Mouse (Mus musculus): ENCODE data around the gene Aff4.
A peak's percentile ranks its signal among the peaks of the same experiment; 100 is the strongest.
"Not testable (repeated sequence)": the region's sequence is repeated elsewhere in the genome, so short reads cannot be mapped to it uniquely, and the experiment has no call there.

Aff4 gene

GRCm38 (mm10) chr11:53337684-53338083 is 12.9 kb upstream of the Aff4 start:
- DNase-seq (ENCODE audit: low read depth, low spot score) = peak; percentile 51

- DNase-seq (ENCODE audit: low read depth, low spot score) = not testable (repeated sequence)
These were observed 9.6 kb upstream of the Aff4 start for GRCm38 (mm10) chr11:53341019-53341418.

GRCm38 (mm10) chr11:53342711-53343110 is 7.9 kb upstream of the Aff4 start:
- DNase-seq (ENCODE audit: low read depth, low spot score) = no peak

DNA sequence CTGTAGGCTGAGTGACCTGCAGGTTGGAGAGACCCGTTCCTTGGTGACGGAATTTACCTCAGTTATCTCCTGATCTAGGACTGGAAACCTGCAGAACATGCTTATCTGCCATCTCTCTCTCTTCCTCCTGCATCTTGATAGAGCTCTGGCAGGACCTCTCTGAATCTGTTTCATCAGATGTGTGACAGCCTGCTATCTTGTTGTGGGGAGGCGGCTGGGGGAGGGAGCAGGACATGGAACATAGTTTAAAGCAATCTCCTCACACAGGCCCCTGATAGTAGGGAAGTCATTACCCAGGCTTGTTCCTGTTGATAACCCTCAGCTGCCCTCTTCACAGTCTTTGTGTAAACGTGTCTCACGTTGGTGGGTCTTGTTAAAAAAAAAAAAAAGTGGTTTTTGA is 5.3 kb upstream of the Aff4 start:
- DNase-seq (ENCODE audit: low read depth, low spot score) = no peak

- no peak for DNase-seq (ENCODE audit: low read depth, low spot score)
These were observed 4.9 kb upstream of the Aff4 start for GRCm38 (mm10) chr11:53345738-53346137.

- DNase-seq (ENCODE audit: low read depth, low spot score) = peak; percentile 67
These were observed 750 bp downstream of the Aff4 start for GRCm38 (mm10) chr11:53351224-53351942.

DNA sequence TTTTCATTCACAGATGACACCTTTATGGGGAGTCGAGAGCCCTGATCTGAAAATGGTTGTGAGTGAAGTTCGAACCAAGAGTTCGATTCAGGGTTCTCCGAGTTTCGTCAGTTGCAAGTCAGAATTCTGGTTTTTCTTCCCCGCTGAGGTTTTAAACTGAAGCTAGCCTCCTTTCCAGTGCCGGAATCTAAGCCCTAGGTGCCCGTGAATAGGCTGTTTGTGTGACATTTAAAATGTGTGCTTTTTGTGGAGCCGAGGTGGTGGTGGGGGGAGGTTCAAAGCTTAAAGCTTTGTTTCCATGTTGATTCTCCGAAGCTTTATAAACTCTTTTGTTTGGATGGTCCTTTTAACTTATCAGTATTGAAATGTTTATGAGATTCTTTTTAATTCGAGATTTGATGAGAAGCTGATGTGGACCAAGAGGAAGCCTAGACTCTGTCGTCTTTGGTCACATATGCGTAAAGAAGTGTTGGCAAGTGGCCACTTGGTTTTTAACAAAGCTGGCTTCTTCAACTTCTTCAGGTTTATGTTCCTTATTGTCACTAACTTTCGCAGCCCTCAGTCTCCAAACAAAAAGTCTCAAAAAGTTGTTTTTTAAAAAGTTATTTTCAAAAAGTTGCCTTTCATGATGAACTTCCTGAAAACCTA is 1.4 kb downstream of the Aff4 start:
- DNase-seq (ENCODE audit: low read depth, low spot score) = no peak

DNA sequence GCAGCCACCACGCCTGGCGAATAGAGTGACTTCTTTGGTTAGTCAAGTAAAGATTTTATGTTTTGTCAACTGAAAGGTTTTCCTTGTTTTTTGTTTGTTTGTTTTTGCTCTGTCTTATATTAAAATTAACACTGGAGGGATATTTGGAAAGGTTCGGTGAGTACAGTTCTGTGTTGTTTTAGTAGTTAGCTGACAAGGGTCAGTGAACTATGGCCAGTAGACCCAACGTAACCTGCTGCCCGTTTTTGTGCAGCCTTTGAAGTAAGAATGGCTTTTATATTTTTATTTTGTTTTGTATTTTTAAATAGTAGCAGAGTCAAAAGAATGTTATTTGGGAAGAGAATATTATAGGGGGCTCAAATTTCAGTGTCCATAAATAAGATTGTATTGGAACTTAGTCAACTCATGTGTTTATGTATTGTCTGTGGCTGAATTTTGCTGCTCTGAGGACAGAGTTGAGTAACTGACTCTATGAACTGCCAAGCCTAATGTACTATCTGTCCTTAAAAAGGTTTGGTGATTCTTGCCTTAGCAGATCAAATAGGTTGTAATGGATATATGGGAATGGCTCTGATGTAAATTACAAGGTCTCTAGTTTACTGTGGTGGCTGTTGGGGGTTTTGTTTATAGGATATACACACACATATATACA is 8.0 kb downstream of the Aff4 start:
- DNase-seq (ENCODE audit: low read depth, low spot score) = no peak

DNA sequence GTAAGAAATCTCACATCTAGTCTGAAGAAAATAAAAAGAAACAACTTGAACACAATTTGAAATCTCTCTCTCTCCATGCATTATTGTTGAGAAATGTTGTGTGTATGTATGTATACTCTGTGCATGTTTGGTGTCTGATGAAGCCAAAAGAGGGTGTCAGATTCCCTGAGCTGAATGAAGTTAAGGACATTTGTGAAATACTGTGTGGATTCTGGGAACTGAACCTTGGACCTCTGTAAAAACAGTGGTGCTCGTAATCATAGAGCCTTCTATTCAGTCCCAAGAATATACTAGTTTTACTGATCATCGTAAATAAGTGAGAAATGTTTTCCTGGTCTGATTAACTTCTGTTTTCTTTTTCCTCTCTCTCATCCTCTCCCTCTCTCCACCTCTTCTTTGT is 16.4 kb downstream of the Aff4 start:
- no peak for DNase-seq (ENCODE audit: low read depth, low spot score)

DNA sequence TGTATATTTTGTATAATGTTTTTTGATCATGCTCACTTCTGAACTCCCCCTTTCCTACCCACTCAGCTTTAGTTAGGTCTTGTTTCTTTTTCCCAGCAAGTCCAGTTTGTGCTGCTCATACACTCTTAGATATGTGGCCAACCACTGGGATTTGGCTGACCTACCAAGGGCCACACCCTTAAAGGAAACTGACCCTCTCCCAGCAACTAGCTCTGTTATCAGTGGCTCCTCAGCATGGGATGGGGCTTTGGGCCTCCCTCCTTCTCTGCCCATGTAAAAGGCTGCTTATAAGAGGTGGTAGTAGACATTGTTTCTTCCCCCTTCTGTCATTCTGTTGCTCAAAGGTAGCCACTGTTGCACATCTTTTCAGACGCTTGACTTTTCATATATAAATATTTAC is 28.3 kb downstream of the Aff4 start:
- no peak for DNase-seq (ENCODE audit: low read depth, low spot score)

DNA sequence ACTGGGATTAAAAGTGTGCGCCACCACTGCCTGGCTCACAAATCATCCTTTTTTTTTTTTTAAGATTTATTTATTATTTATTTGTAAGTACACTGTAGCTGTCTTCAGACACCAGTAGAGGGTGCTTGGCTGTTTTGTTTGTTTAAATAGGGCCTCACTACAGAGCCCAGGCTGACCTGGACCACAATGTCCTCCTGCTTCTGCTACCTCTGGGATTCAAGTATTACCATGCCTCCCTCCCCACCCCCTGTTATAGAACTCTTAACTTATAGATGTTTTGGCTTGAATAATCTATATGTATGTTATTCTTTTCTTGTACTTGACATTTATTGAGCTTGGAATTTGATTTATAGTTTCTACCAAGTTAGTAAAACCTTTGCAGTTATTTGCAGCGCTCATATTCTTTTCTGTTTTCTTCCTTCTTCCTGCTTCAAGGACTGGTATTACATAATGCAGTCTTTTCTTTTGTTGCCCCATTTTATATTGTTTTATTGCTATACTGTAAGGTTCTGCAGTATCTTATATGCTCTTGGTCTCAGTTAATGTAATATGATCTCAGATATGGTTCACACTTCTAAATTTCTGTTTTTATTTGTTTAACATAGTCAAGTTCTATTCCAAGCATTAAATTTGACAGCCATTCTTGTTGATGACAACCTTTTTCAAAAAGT is 33.3 kb downstream of the Aff4 start:
- DNase-seq (ENCODE audit: low read depth, low spot score) = no peak

GRCm38 (mm10) chr11:53393856-53394255 is 43.2 kb downstream of the Aff4 start:
- no peak for DNase-seq (ENCODE audit: low read depth, low spot score)

- no peak for DNase-seq (ENCODE audit: low read depth, low spot score)
These were observed 53.0 kb downstream of the Aff4 start for GRCm38 (mm10) chr11:53403638-53404037.

GRCm38 (mm10) chr11:53411738-53412137 is 61.1 kb downstream of the Aff4 start:
- peak; percentile 58 for DNase-seq (ENCODE audit: low read depth, low spot score)

GRCm38 (mm10) chr11:53413871-53414270 is 63.2 kb downstream of the Aff4 start:
- DNase-seq (ENCODE audit: low read depth, low spot score) = no peak

DNA sequence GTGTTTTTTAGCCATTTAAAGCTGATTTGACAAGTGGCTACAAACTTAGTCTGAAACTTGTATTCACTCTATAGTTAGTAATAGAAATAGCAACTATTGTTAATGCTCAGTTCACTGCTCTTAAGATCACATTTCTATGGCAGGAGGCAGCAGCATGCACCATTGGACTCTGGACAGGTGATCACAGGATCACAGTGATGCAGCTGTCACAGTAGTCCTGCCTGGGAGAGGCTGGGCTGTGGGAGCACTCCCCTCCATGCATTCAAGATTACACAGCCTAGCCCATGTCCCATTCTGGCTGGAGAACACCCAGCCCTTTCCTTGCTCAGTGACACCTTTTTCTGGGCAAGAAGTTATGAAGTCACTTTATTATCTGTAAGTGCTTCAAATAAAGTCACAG is 67.4 kb downstream of the Aff4 start:
- no peak for DNase-seq (ENCODE audit: low read depth, low spot score)

DNA sequence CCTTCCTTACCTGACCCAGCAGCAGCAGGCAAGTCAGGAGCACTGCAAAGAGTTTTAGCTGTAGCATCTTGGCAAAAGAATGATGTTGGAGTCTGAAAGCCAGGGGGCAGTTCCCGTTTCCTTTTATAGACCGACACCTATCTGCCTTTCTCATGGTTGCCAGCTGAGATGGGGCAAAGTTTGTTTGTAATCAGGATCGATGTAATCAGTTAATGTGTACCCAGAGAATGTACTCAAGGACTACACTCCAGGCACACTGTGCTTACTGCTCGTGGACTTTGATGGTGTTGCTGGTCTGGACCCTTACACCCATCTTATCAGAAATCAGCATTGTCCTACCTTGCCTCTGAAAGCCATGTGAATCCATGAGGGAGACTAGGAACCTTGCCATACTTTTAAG is 72.4 kb downstream of the Aff4 start, which contains the start of gene Leap2:
TSS of gene Leap2 (minus strand) at position 135 of the 400 bp plus-strand sequence.
- no peak for DNase-seq (ENCODE audit: low read depth, low spot score)

- no peak for DNase-seq (ENCODE audit: low read depth, low spot score)
These were observed 74.2 kb downstream of the Aff4 start for GRCm38 (mm10) chr11:53424826-53425225.

DNA sequence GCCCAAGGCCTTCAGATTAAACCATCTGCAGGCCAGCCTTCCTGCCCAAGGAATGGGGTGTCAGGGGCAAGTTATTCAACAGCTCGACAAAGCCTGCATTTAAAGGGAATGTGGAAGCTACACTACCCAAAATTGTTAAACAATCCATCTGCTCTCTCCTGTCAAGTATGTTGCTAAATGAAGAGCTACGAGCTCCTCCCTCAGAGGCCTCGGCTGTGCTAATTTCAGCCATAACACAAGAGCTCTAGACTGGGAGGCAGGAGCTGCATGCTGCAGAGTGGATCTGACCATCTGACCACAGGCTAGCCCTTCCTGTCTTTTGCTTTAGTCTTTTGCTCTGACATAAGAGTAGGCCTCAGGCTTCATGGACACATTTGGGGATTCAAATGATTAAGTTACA is 74.6 kb downstream of the Aff4 start:
- no peak for DNase-seq (ENCODE audit: low read depth, low spot score)

- DNase-seq (ENCODE audit: low read depth, low spot score) = no peak
These were observed 75.2 kb downstream of the Aff4 start for GRCm38 (mm10) chr11:53425711-53426255.

- not testable (repeated sequence) for DNase-seq (ENCODE audit: low read depth, low spot score)
These were observed 76.3 kb downstream of the Aff4 start for GRCm38 (mm10) chr11:53426914-53427313.

Measured in ZHBTc4 (cell line).